Mouse (Mus musculus) hindbrain, embryonic 14.5 days (tissue): ENCODE data around the gene Zdhhc14. TPM values are rescaled to one million over a fixed set of nuclear protein-coding genes. Genes with fewer than 3 reads are reported as not detected.

ENCODE experiments used
- ATAC-seq: fragments of 200-750 bp; cut with Nextera tagmentation; 2 replicates; pipeline ENCODE4 v1.8.0; 2017; ENCODE audit warnings: moderate number of reproducible peaks, mild to moderate bottlenecking, moderate TSS enrichment, moderate library complexity; ENCODE audit not compliant: low FRiP score
- DNase-seq: peaks from one replicate; pipeline ENCODE4 v3.0.0-alpha.2; 2015; ENCODE audit warnings: low spot score
- H3K27ac ChIP-seq: fragments of 300-500 bp; sonication (generic); 2 replicates; pipeline ENCODE4 v1.5.1; 2014; ENCODE audit warnings: mild to moderate bottlenecking, moderate library complexity
- H3K27me3 ChIP-seq: fragments of 300-500 bp; sonication (generic); 2 replicates; pipeline ENCODE4 v1.6.1; 2014; ENCODE audit warnings: mild to moderate bottlenecking, low read length, mixed read lengths; ENCODE audit not compliant: control insufficient read depth, insufficient read depth
- H3K36me3 ChIP-seq: fragments of 300-500 bp; sonication (generic); replicated peaks from 2 replicates; pipeline ENCODE4 v1.6.1; 2014; ENCODE audit not compliant: control insufficient read depth, insufficient read depth
- H3K4me1 ChIP-seq: fragments of 300-500 bp; sonication (generic); replicated peaks from 2 replicates; pipeline ENCODE4 v1.6.1; 2014; ENCODE audit warnings: antibody characterized with exemption, low read length, mixed read lengths; ENCODE audit not compliant: control insufficient read depth, insufficient read depth
- H3K4me2 ChIP-seq: fragments of 300-500 bp; sonication (generic); replicated peaks from 2 replicates; pipeline ENCODE4 v1.6.1; 2014; ENCODE audit warnings: mild to moderate bottlenecking, moderate library complexity
- H3K4me3 ChIP-seq: fragments of 300-500 bp; sonication (generic); replicated peaks from 2 replicates; pipeline ENCODE4 v1.5.1; 2014; ENCODE audit warnings: mild to moderate bottlenecking, low read length
- H3K9ac ChIP-seq: fragments of 300-500 bp; sonication (generic); 2 replicates; pipeline ENCODE4 v1.6.1; 2014
- H3K9me3 ChIP-seq: fragments of 300-500 bp; sonication (generic); 2 replicates; pipeline ENCODE4 v1.6.1; 2016; ENCODE audit warnings: low read length; ENCODE audit not compliant: control insufficient read depth
- WGBS: fragments of 180-500 bp; shearing (Covaris S2); extraction: QIAGEN DNeasy Blood & Tissue Kit; methylation state at CpG from one replicate; pipeline ENCODE4 v1.1.7; 2014; 5-methylcytosine and 5-hydroxymethylcytosine counted together
- polyA plus RNA-seq: library from polyadenylated mRNA; unstranded; fragments of >200 nt; fragmentation: Nextera tagmentation; extraction: Ambion mirVana; gene quantifications from 2 replicates; pipeline ENCODE4 v1.2.1, GENCODE M21; 2014

Gene Zdhhc14
- polyA plus RNA-seq, 1 experiment from 2014 or later, result 12.3 TPM

DNA sequence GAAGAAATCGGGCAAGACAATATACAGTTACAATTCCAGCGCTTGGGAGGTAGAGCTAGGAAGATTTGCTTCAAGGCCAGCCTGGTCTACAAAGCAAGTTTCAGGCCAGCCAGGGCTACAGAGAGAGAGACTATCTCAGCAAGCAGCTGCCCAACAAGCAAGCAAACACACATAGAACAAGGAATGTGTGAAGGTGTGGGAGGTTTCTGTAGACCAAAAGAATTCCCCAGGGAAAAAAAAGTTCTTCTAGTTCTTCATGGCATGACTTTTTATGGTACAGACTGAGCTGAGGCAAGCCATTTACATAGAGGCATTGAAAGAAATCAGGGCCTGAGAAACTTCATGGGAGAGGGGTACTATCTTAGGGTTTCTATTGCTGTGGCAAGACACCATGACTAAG is 52.7 kb downstream of the Zdhhc14 start:
- H3K4me1 ChIP-seq, result no peaks in the 10 kb centered on the region
- no peak overlapping the region for H3K4me3 ChIP-seq
- WGBS, result 94% methylated on average over 2 of the region's 2 CpGs
- no peaks in the 10 kb centered on the region for H3K27me3 ChIP-seq
- H3K36me3 ChIP-seq, result no peaks in the 10 kb centered on the region
- H3K9ac ChIP-seq, result no peak overlapping the region
- H3K27ac ChIP-seq, result no peak overlapping the region
- ATAC-seq (no peak), DNase-seq (no peak)
- H3K9me3 ChIP-seq, result no peaks in the 10 kb centered on the region
- H3K4me2 ChIP-seq, result no peak overlapping the region

DNA sequence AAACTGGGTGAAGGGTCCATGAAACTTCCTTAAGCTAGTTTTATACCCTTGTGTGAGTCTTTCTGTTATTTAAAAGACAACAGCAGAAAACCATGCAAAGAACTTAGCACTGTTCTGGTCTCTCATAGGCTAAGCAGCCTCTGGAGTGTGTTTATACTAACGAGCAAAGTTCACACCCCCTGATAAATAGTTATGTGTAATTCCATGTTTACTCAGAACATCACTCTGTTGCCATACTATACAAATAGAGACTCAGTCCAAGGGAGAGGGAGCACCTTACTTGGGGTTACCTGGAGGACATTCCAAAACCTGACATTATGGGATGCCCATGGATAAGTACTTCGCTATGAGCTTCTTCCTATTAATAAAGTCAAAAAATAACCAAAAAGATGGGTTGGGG is 56.2 kb downstream of the Zdhhc14 start:
- H3K27ac ChIP-seq, result no peak overlapping the region
- no peaks in the 10 kb centered on the region for H3K36me3 ChIP-seq
- no peak overlapping the region for H3K4me3 ChIP-seq
- no peak overlapping the region for H3K9ac ChIP-seq
- H3K4me1 ChIP-seq, result no peaks in the 10 kb centered on the region
- WGBS, result 88% methylated on average over 2 of the region's 2 CpGs
- no peak overlapping the region for H3K4me2 ChIP-seq
- H3K9me3 ChIP-seq, result no peaks in the 10 kb centered on the region
- ATAC-seq (no peak), DNase-seq (no peak)
- H3K27me3 ChIP-seq, result no peaks in the 10 kb centered on the region

DNA sequence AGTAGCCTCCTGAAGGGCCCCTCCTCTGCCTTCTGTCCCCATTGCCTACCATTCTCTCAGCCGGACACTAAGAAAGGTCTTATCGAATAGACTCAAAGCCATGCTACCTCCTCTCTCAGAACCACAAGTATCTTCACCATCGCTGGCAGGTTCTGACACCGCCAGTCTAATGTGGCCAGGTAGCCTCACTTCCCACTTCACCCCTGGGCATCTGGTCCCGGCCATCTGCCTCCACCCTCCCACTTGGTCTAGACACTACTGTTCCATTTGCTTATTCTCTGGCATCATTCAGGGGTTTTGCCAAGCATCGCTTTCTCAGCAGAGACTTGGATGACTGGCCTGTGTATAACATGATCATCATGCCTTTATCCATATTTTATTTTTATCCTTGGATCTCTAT is 57.1 kb downstream of the Zdhhc14 start:
- Histone ChIP-seq H3K36me3 (no peaks in the 10 kb centered on the region), H3K27me3 (no peaks in the 10 kb centered on the region), H3K27ac (no peak overlapping the region), H3K9ac (no peak overlapping the region), H3K4me2 (no peak overlapping the region), H3K9me3 (no peaks in the 10 kb centered on the region), H3K4me3 (no peak overlapping the region), H3K4me1 (no peaks in the 10 kb centered on the region)
- no peak for DNase-seq
- no peak for ATAC-seq
- WGBS, result 96% methylated on average over 6 of the region's 6 CpGs

DNA sequence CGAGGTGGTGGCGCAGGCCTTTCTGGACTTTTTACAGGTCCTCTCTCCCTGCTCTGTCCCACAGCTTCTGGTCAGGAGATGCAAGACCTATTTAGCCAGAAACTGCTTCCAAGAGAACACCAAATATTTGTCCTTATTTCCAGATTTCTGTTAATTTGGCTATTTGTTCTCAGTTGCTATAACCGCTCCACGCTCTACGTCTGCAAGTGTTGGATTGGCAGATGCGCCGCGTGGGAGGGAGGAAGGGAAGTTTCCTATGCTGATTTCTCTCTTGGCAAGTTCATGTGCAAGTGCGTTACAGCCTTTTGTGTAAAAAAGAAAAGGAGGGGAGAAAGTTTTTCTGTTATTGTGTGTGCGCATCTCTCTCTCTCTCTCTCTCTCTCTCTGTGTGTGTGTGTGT is 58.1 kb downstream of the Zdhhc14 start:
- Histone ChIP-seq H3K4me3 (no peak overlapping the region), H3K9ac (no peak overlapping the region), H3K27me3 (no peaks in the 10 kb centered on the region), H3K27ac (no peak overlapping the region), H3K4me1 (no peaks in the 10 kb centered on the region), H3K36me3 (no peaks in the 10 kb centered on the region), H3K4me2 (no peak overlapping the region), H3K9me3 (no peaks in the 10 kb centered on the region)
- ATAC-seq (no peak), DNase-seq (no peak)
- 86% methylated on average over 10 of the region's 10 CpGs for WGBS

DNA sequence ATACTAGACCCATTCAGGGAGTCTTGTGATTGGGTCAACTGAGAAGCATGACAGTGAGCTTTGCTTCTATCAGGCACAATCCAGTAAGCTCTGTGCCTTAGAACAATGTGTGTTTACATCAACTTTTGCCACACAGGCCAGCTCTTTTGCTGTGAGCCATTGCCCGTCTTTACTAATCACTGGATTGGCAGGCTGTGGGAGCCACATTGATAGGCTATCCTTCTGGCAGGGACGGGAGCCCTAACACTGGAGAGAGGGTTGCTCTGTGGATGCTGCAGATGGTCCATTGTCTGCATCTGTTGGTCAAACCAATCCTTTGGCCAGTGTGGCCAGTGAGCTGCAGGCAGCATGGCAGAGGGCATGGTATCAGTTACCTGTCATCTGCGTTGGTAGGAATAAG is 58.8 kb downstream of the Zdhhc14 start:
- 79% methylated on average over 3 of the region's 3 CpGs for WGBS
- Histone ChIP-seq H3K4me3 (no peak overlapping the region), H3K4me1 (no peaks in the 10 kb centered on the region), H3K4me2 (no peak overlapping the region), H3K36me3 (no peaks in the 10 kb centered on the region), H3K27ac (no peak overlapping the region), H3K27me3 (no peaks in the 10 kb centered on the region), H3K9me3 (no peaks in the 10 kb centered on the region), H3K9ac (no peak overlapping the region)
- no peak for DNase-seq
- no peak for ATAC-seq

DNA sequence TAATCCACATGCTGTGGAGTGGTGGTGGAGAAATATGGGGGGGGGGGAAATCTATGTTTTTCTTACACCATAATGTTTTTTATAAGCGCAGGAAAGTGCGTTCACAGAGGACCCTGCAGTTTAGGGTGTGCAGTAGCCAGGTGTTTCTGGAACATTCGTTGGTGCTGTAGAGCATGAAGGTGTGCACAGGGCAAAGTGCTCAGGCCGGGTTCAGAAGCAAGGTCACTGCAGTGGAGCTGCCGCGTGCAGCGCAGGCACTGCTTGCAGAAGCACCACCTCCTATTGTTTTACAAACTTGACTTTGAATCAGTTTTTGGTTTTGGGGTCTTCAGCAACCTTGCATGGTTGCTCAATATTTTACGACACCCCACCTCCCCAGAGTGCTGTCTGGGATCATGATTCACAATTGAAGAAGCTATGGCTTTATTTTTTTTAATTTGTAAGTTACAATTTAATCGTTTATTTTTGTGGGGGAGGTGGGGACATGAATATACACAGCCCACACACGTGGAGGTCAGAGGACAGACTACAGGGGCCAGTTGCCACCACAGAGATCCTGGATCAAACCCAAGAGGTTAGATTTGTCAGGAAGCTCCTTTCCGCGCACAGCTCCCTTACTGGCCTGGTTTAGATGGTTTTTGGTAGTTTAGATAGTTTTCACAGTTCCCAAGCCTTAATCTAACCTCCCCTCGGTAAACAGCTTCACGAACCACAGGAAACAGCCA is 59.8 kb downstream of the Zdhhc14 start:
- ATAC-seq (no peak), DNase-seq (no peak)
- H3K4me3 ChIP-seq, result no peak overlapping the region
- H3K9me3 ChIP-seq, result no peaks in the 10 kb centered on the region
- WGBS, result 75% methylated on average over 14 of the region's 14 CpGs
- H3K4me1 ChIP-seq, result no peaks in the 10 kb centered on the region
- H3K9ac ChIP-seq, result no peak overlapping the region
- no peaks in the 10 kb centered on the region for H3K27me3 ChIP-seq
- no peak overlapping the region for H3K27ac ChIP-seq
- H3K4me2 ChIP-seq, result no peak overlapping the region
- no peaks in the 10 kb centered on the region for H3K36me3 ChIP-seq

DNA sequence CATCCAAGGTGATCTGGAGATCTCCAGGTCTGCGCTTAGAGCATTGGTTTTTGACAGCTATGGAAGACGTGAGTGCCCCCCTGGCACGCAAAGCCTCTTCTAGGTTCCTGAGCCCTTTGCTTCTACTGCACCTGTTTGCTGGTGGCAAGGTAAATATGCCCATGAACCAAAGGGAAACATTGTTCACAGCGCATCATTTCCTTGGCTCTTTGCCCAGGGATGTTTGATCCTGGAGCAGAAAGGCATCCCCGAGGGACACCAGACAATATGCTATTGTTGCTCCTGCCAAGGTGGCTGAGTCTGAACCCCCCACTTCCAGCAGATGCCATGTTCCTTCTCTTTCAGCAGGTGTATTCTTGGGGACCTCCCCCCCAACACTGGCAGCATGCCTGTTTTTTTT is 61.2 kb downstream of the Zdhhc14 start:
- Histone ChIP-seq H3K9me3 (no peaks in the 10 kb centered on the region), H3K36me3 (no peaks in the 10 kb centered on the region), H3K4me1 (no peaks in the 10 kb centered on the region), H3K4me3 (no peak overlapping the region), H3K9ac (no peak overlapping the region), H3K4me2 (no peak overlapping the region), H3K27ac (no peak overlapping the region), H3K27me3 (no peaks in the 10 kb centered on the region)
- DNase-seq, result no peak
- no peak for ATAC-seq
- WGBS, result 76% methylated on average over 5 of the region's 5 CpGs

DNA sequence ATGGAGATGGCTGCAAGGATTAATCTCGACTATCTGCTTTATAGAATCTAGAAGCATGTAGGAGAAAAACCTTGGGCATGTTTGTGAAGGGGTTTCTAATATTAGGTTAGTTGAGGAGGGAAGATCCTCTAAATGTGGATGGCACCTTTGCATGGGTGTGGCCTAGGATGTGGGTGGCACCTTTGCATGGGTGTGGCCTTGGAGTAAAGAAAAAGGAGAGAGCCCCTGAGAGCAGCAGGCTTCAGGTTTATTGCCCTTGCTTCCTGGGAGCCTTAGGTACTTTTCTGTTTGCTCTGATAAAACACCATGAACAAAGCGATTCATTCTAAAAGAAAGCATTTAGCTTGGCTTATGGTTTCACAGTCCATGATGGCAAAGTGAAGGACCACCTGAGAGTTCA is 62.2 kb downstream of the Zdhhc14 start:
- H3K27me3 ChIP-seq, result no peaks in the 10 kb centered on the region
- 93% methylated on average over 2 of the region's 2 CpGs for WGBS
- H3K9me3 ChIP-seq, result no peaks in the 10 kb centered on the region
- DNase-seq (no peak), ATAC-seq (no peak)
- no peak overlapping the region for H3K27ac ChIP-seq
- no peaks in the 10 kb centered on the region for H3K36me3 ChIP-seq
- no peaks in the 10 kb centered on the region for H3K4me1 ChIP-seq
- no peak overlapping the region for H3K4me2 ChIP-seq
- H3K4me3 ChIP-seq, result no peak overlapping the region
- no peak overlapping the region for H3K9ac ChIP-seq

DNA sequence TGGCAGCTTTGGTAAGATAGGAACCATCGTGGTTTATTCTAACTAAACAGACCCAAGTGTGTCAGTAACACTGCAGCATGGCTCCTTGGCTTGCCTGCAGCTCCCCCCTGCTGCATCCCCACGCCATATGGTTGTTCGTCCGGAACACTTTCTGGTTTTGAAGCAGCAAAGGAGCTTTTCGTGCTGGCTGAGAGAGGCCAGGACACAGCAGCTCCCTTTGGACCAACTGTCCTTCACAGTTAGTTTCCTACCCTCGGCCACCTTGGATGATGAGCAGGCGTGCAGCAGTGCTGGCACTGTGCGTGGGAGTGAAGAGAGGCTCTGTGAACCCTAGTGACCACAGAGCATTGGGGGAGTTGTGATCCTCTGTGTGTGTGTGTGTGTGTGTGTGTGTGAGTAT is 64.2 kb downstream of the Zdhhc14 start:
- no peak for ATAC-seq
- Histone ChIP-seq H3K4me2 (no peak overlapping the region), H3K4me1 (no peaks in the 10 kb centered on the region), H3K27ac (no peak overlapping the region), H3K9me3 (no peaks in the 10 kb centered on the region), H3K27me3 (no peaks in the 10 kb centered on the region), H3K4me3 (no peak overlapping the region), H3K9ac (no peak overlapping the region), H3K36me3 (no peaks in the 10 kb centered on the region)
- WGBS, result 72% methylated on average over 8 of the region's 8 CpGs
- no peak for DNase-seq

DNA sequence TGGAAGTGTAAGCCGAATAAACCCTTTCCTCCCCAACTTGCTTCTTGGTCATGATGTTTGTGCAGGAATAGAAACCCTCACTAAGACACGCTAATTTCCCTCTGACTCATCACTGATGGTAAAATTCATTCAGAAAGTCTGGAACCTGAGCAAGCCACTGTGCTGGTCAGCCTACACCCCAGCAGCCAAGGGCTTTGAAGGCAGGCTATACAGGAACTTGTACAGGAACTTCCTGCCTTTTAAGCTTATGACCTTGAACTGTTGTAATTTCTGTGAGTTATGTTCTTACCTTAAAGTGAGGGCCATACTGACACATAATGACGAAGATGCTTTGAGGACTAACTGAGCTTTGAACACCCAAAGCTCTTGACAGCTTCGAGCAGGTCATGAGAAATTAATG is 67.9 kb downstream of the Zdhhc14 start:
- H3K27ac ChIP-seq, result no peak overlapping the region
- WGBS, result 95% methylated on average over 4 of the region's 4 CpGs
- H3K9me3 ChIP-seq, result peaks cover 5% of the 10 kb centered on the region; the same call in 1 of the 2 replicates
- no peaks in the 10 kb centered on the region for H3K27me3 ChIP-seq
- H3K4me3 ChIP-seq, result no peak overlapping the region
- DNase-seq (no peak), ATAC-seq (no peak)
- H3K9ac ChIP-seq, result no peak overlapping the region
- H3K36me3 ChIP-seq, result no peaks in the 10 kb centered on the region
- no peak overlapping the region for H3K4me2 ChIP-seq
- no peaks in the 10 kb centered on the region for H3K4me1 ChIP-seq
